Mouse (Mus musculus): ENCODE results near the gene Ern2.

DNA sequence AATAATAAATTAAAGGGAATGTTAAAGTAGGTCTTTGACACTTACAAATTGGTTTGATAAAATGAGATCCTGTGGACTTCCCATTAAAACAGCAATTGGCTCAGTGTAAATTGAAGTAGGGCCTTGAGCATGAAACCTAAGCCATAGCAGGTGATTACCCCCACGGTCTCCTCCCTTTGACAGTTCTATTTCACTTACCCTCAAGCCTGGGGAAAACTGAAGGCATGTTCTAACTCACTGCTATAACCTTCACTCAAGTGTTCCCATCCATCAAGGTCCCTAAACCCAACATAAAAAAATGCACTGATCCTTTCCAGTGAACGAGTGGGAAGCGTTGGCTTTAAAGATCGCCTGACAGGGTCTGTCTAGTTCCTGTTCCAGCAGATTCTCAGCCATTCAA is 44.9 kb upstream of the Ern2 start:
- TF ChIP-seq CTCF (IDR thresholded peaks at IDR 0.05; ENCODE audit: low read depth, low read length) (no peak), GATA2 (IDR thresholded peaks at IDR 0.05; ENCODE audit: borderline replicate concordance, low read depth, low read length) (no peak), POLR2AphosphoS5 (IDR thresholded peaks at IDR 0.05; ENCODE audit: insufficient replicate concordance, low read depth, low read length) (no peak), GATA1 (IDR thresholded peaks at IDR 0.05; ENCODE audit: borderline replicate concordance, low read length) (no peak), TAL1 (conservative IDR thresholded peaks at IDR 0.05; ENCODE audit: low read depth, low read length) (no peak)
